Comparison of ENCODE assay signal across 8 mouse cellular contexts in genomic region chr11:50915671-50916320, GRCm38 (mm10). TPM values are rescaled to one million over a fixed set of nuclear protein-coding genes. Genes with fewer than 3 reads are reported as not detected.
DNase-seq lines count a peak whose midpoint lies in the region; ATAC-seq and TF ChIP-seq lines count a peak whose summit lies in the region.

Zfp2 (minus strand) TSS chr11:50916165.

- ATAC-seq in hindbrain, embryonic 12.5 days (ENCODE audit: low FRiP score): peak; percentile 98
- peak; percentile 99 for ATAC-seq in lung, postnatal 0 days

- peak within 1 kb of the TSS; percentile 88 for H3K27ac ChIP-seq in hindbrain, embryonic 12.5 days
- peak within 1 kb of the TSS; percentile 17; the same call in 1 of the 2 replicates for H3K27ac ChIP-seq in lung, postnatal 0 days (ENCODE audit: low read length)

- H3K36me3 ChIP-seq in hindbrain, embryonic 12.5 days: peaks cover 31% of the 10 kb centered on the region
- H3K36me3 ChIP-seq in lung, postnatal 0 days (ENCODE audit: insufficient read depth, low read length): no peaks in the 10 kb centered on the region

- whole genome bisulfite sequencing in hindbrain, embryonic 12.5 days: under 1% methylated on average over 39 of the region's 47 CpGs
- WGBS in lung, postnatal 0 days: under 1% methylated on average over 46 of the region's 47 CpGs

- peaks cover 24% of the 10 kb centered on the region for H3K9me3 ChIP-seq in hindbrain, embryonic 12.5 days (replicated peaks)
- no peaks in the 10 kb centered on the region for H3K9me3 ChIP-seq in lung, postnatal 0 days (ENCODE audit: low read length)

- H3K4me1 ChIP-seq in hindbrain, embryonic 12.5 days: no peaks in the 10 kb centered on the region
- H3K4me1 ChIP-seq in lung, postnatal 0 days (ENCODE audit: insufficient read depth, low read depth, low read length): no peaks in the 10 kb centered on the region

- peak within 1 kb of the TSS; percentile 48 for H3K4me2 ChIP-seq in hindbrain, embryonic 12.5 days (replicated peaks)
- H3K4me2 ChIP-seq in lung, postnatal 0 days (replicated peaks; ENCODE audit: low read depth, low read length): peak within 1 kb of the TSS; percentile 87

- H3K9ac ChIP-seq in hindbrain, embryonic 12.5 days: peak within 1 kb of the TSS; percentile 91
- H3K9ac ChIP-seq in lung, postnatal 0 days (replicated peaks; ENCODE audit: low read depth): peak within 1 kb of the TSS; percentile 56

- H3K4me3 ChIP-seq in hindbrain, embryonic 12.5 days: peak within 1 kb of the TSS; percentile 83
- H3K4me3 ChIP-seq in lung, postnatal 0 days (ENCODE audit: low read depth, low read length): peak within 1 kb of the TSS; percentile 74

- TF ChIP-seq CTCF in lung, postnatal 0 days (IDR thresholded peaks at IDR 0.05): peak; percentile 75

- H3K27me3 ChIP-seq in hindbrain, embryonic 12.5 days: no peaks in the 10 kb centered on the region
- no peaks in the 10 kb centered on the region for H3K27me3 ChIP-seq in lung, postnatal 0 days (replicated peaks; ENCODE audit: insufficient read depth, low read length)

- no peak for TF ChIP-seq EP300 in lung, postnatal 0 days (IDR thresholded peaks at IDR 0.05)

- peak; percentile 90 for DNase-seq in Muller cell, postnatal 12 days (ENCODE audit: inconsistent ontology term)
- peak; percentile 89 for DNase-seq in cerebellum, adult 8-10 months
- peak; percentile 89 to 91 for DNase-seq in frontal cortex, postnatal 10 days (ENCODE audit: low spot score in 2 of 2)
- DNase-seq in layer of hippocampus, postnatal 10 days (ENCODE audit: low spot score in 2 of 2): peak; percentile 90 to 95
- DNase-seq in lung, postnatal 0 days (ENCODE audit: low spot score): peak; percentile 96
- DNase-seq in ovary, postnatal 36 days (ENCODE audit: low spot score): peak; percentile 89
- peak; percentile 93 for DNase-seq in thymus, postnatal 14 days

RNA-seq across cellular contexts. Expression of gene Zfp2, which starts in this region (rescaled TPM):
- polyA plus RNA-seq in hindbrain, embryonic 12.5 days (2016; fragmentation: Nextera tagmentation; extraction: Ambion mirVana): 35.0 and 37.3 TPM in 2 replicates
- total RNA-seq in layer of hippocampus, postnatal 10 days (2021): 10 to 100 TPM; 18.6 to 21.7 TPM
- polyA plus RNA-seq in lung, postnatal 0 days (2015; fragmentation: Nextera tagmentation; extraction: Ambion mirVana): 3.3 and 3.7 TPM in 2 replicates

Comparison
In these comparisons a context has a peak if more than half of its experiments do, and no peak if none do; other contexts are left out.
1. Peak in every context shown above with its lines: DNase-seq, ATAC-seq, H3K4me3 ChIP-seq and H3K27ac ChIP-seq.